Mouse (Mus musculus) small intestine, adult 2 months (tissue): ENCODE results near the gene Prkag3.

ENCODE experiments used
- CTCF ChIP-seq: fragments of 200-500 bp; IDR thresholded peaks from 2 replicates; pipeline ENCODE4 v1.5.1; 2012; ENCODE audit warnings: low read depth, mild to moderate bottlenecking, control low read depth, inconsistent platforms, low read length, moderate library complexity, mixed read lengths; ENCODE audit not compliant: insufficient replicate concordance, insufficient read length; ENCODE audit errors: extremely low read depth
- POLR2A ChIP-seq: fragments of 200-500 bp; IDR thresholded peaks from 2 replicates; pipeline ENCODE4 v1.6.1; 2012; ENCODE audit warnings: low read depth, mild to moderate bottlenecking, control low read depth, inconsistent platforms, low read length, moderate library complexity

- no peak for TF ChIP-seq POLR2A
- no peak for TF ChIP-seq CTCF
Observed at GRCm38 (mm10) chr1:74790095-74790494, 41.1 kb upstream of the Prkag3 start.
